Mouse (Mus musculus): Measurements from ENCODE around the gene Gnb1l. TPM values are rescaled to one million over a fixed set of nuclear protein-coding genes. Genes with fewer than 3 reads are reported as not detected.

The Gnb1l gene
- total RNA-seq, 1 experiment: 10.9 TPM

GRCm38 (mm10) chr16:18459955-18460370 lies 38.5 kb upstream of the Gnb1l start:
- Histone ChIP-seq H3K27ac (ENCODE audit: insufficient read depth, low read depth, low read length, poor library complexity, severe bottlenecking) (no peak overlapping the region), H3K36me3 (ENCODE audit: control insufficient read depth, insufficient read depth, low read length, poor library complexity, severe bottlenecking) (no peaks in the 10 kb centered on the region; the same call in 1 of the 2 replicates), H3K4me1 (ENCODE audit: control insufficient read depth in 2 of 2, insufficient read depth in 2 of 2, low read length in 2 of 2, poor library complexity in 1 of 2) (peaks cover 8 to 23% of the 10 kb centered on the region in 2 experiments), H3K4me3 (ENCODE audit: insufficient read depth in 1 of 2, low read depth in 1 of 2, low read length in 2 of 2, poor library complexity in 1 of 2, severe bottlenecking in 1 of 2) (peak overlapping the region in 1 of 2 experiments; percentile 23; a peak in 1 of 4 replicates), H3K9me3 (ENCODE audit: control insufficient read depth, insufficient read depth, low read depth, low read length) (no peaks in the 10 kb centered on the region), H3K9ac (ENCODE audit: insufficient read depth, low read depth, low read length, poor library complexity, severe bottlenecking) (peak overlapping the region; percentile 19; the same call in 1 of the 2 replicates)
- in situ Hi-C loops (cut with MboI; ENCODE audit: low sequenced_read_pairs in 2 of 2, unreplicated experiment in 2 of 2): loop anchor here in 1 of 2 experiments (10.0 kb wide), 1 partner anchor 165 kb away; the partner anchor contains the start of genes Gm49601, Gp1bb and Sept5
- no peak for TF ChIP-seq ZC3H11A (IDR thresholded peaks at IDR 0.05; ENCODE audit: borderline replicate concordance, low read depth, low read length)
- TF ChIP-seq CHD2 (IDR thresholded peaks at IDR 0.05; ENCODE audit: low read depth, low read length): no peak
- TF ChIP-seq HCFC1 (IDR thresholded peaks at IDR 0.05; ENCODE audit: borderline replicate concordance, insufficient read depth, low read length): no peak
- no peak for TF ChIP-seq ZNF384 (IDR thresholded peaks at IDR 0.05; ENCODE audit: low read depth, low read length)
- TF ChIP-seq MAFK (IDR thresholded peaks at IDR 0.05; ENCODE audit: insufficient read depth, low read depth, low read length): no peak
- peak; percentile 80 for DNase-seq (ENCODE audit: low read depth, low spot score)

DNA sequence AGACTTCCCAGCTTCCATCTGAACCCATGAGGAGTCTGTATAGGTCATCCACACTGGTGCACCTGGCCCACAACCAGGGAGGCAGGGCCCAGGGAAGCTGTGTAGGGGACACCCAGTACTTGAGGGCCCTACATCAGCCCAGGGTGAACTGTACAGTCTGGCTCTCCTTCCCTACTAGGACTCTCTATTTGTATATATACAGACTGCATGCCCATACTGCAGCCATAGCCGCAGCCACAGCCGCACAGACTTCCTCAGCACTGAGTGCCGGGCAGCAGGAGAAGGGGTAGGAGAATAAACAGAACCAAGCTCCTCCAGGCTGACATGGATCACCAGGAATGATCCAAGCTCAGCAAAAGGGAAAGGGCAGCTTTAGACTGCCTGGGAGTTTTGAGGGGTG lies 37.7 kb upstream of the Gnb1l start:
- no peak for DNase-seq (ENCODE audit: low read depth, low spot score)
- Histone ChIP-seq H3K9me3 (ENCODE audit: control insufficient read depth, insufficient read depth, low read depth, low read length) (no peaks in the 10 kb centered on the region), H3K36me3 (ENCODE audit: control insufficient read depth, insufficient read depth, low read length, poor library complexity, severe bottlenecking) (no peaks in the 10 kb centered on the region; the same call in 1 of the 2 replicates), H3K4me1 (ENCODE audit: control insufficient read depth in 2 of 2, insufficient read depth in 2 of 2, low read length in 2 of 2, poor library complexity in 1 of 2) (peaks cover 8 to 23% of the 10 kb centered on the region in 2 experiments), H3K27ac (ENCODE audit: insufficient read depth, low read depth, low read length, poor library complexity, severe bottlenecking) (no peak overlapping the region), H3K4me3 (ENCODE audit: insufficient read depth in 1 of 2, low read depth in 1 of 2, low read length in 2 of 2, poor library complexity in 1 of 2, severe bottlenecking in 1 of 2) (no peak overlapping the region), H3K9ac (ENCODE audit: insufficient read depth, low read depth, low read length, poor library complexity, severe bottlenecking) (no peak overlapping the region)
- in situ Hi-C loops (cut with MboI; ENCODE audit: low sequenced_read_pairs in 2 of 2, unreplicated experiment in 2 of 2): loop anchor here in 1 of 2 experiments (10.0 kb wide), 1 partner anchor 164 kb away; the partner anchor contains the start of genes Gm49601, Gp1bb and Sept5
- no peak for TF ChIP-seq CHD2 (IDR thresholded peaks at IDR 0.05; ENCODE audit: low read depth, low read length)
- TF ChIP-seq MAFK (IDR thresholded peaks at IDR 0.05; ENCODE audit: insufficient read depth, low read depth, low read length): no peak
- TF ChIP-seq HCFC1 (IDR thresholded peaks at IDR 0.05; ENCODE audit: borderline replicate concordance, insufficient read depth, low read length): no peak
- no peak for TF ChIP-seq ZNF384 (IDR thresholded peaks at IDR 0.05; ENCODE audit: low read depth, low read length)
- TF ChIP-seq ZC3H11A (IDR thresholded peaks at IDR 0.05; ENCODE audit: borderline replicate concordance, low read depth, low read length): no peak

GRCm38 (mm10) chr16:18462031-18462430 lies 36.5 kb upstream of the Gnb1l start:
- DNase-seq (ENCODE audit: low read depth, low spot score): no peak
- Histone ChIP-seq H3K9me3 (ENCODE audit: control insufficient read depth, insufficient read depth, low read depth, low read length) (no peaks in the 10 kb centered on the region), H3K27ac (ENCODE audit: insufficient read depth, low read depth, low read length, poor library complexity, severe bottlenecking) (no peak overlapping the region), H3K9ac (ENCODE audit: insufficient read depth, low read depth, low read length, poor library complexity, severe bottlenecking) (no peak overlapping the region), H3K4me1 (ENCODE audit: control insufficient read depth in 2 of 2, insufficient read depth in 2 of 2, low read length in 2 of 2, poor library complexity in 1 of 2) (peaks cover 8 to 23% of the 10 kb centered on the region in 2 experiments), H3K4me3 (ENCODE audit: insufficient read depth in 1 of 2, low read depth in 1 of 2, low read length in 2 of 2, poor library complexity in 1 of 2, severe bottlenecking in 1 of 2) (no peak overlapping the region; a peak in 1 of 4 replicates), H3K36me3 (ENCODE audit: control insufficient read depth, insufficient read depth, low read length, poor library complexity, severe bottlenecking) (no peaks in the 10 kb centered on the region; the same call in 1 of the 2 replicates)
- TF ChIP-seq ZNF384 (IDR thresholded peaks at IDR 0.05; ENCODE audit: low read depth, low read length): no peak
- no peak for TF ChIP-seq HCFC1 (IDR thresholded peaks at IDR 0.05; ENCODE audit: borderline replicate concordance, insufficient read depth, low read length)
- TF ChIP-seq MAFK (IDR thresholded peaks at IDR 0.05; ENCODE audit: insufficient read depth, low read depth, low read length): no peak
- no peak for TF ChIP-seq CHD2 (IDR thresholded peaks at IDR 0.05; ENCODE audit: low read depth, low read length)
- TF ChIP-seq ZC3H11A (IDR thresholded peaks at IDR 0.05; ENCODE audit: borderline replicate concordance, low read depth, low read length): no peak
- in situ Hi-C loops (cut with MboI; ENCODE audit: low sequenced_read_pairs in 2 of 2, unreplicated experiment in 2 of 2): loop anchor here in 1 of 2 experiments (10.0 kb wide), 1 partner anchor 163 kb away; the partner anchor contains the start of genes Gm49601, Gp1bb and Sept5

DNA sequence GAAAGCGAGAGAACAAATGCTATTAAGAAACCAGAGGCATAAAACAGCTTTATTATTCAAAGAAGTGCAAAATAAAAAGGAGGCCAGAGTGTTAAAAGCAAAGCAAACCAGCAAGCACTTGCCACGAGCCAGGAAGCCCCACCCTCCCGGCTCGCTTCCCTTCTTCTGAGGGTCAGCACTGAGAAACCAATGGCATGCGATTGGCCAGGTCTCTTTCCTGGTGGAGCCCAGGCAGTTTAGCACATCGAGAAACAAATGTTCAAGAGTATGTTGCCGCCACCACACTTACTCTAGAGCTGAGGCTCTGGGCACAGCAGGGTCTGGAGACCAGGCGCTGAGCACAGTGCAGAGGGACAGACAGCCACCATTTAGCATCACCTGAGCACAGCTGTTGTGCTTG lies 35.9 kb upstream of the Gnb1l start:
- DNase-seq (ENCODE audit: low read depth, low spot score): no peak
- H3K4me1 ChIP-seq (ENCODE audit: control insufficient read depth in 2 of 2, insufficient read depth in 2 of 2, low read length in 2 of 2, poor library complexity in 1 of 2): peaks cover 8 to 23% of the 10 kb centered on the region in 2 experiments

More for the DNA sequence above, 35.9 kb upstream of the Gnb1l start:
- Histone ChIP-seq H3K4me3 (ENCODE audit: insufficient read depth in 1 of 2, low read depth in 1 of 2, low read length in 2 of 2, poor library complexity in 1 of 2, severe bottlenecking in 1 of 2) (no peak overlapping the region), H3K27ac (ENCODE audit: insufficient read depth, low read depth, low read length, poor library complexity, severe bottlenecking) (no peak overlapping the region), H3K9me3 (ENCODE audit: control insufficient read depth, insufficient read depth, low read depth, low read length) (no peaks in the 10 kb centered on the region), H3K36me3 (ENCODE audit: control insufficient read depth, insufficient read depth, low read length, poor library complexity, severe bottlenecking) (no peaks in the 10 kb centered on the region), H3K9ac (ENCODE audit: insufficient read depth, low read depth, low read length, poor library complexity, severe bottlenecking) (no peak overlapping the region)
- in situ Hi-C loops (cut with MboI; ENCODE audit: low sequenced_read_pairs in 2 of 2, unreplicated experiment in 2 of 2): loop anchor here in 1 of 2 experiments (10.0 kb wide), 1 partner anchor 162 kb away; the partner anchor contains the start of genes Gm49601, Gp1bb and Sept5
- no peak for TF ChIP-seq CHD2 (IDR thresholded peaks at IDR 0.05; ENCODE audit: low read depth, low read length)
- TF ChIP-seq ZNF384 (IDR thresholded peaks at IDR 0.05; ENCODE audit: low read depth, low read length): no peak
- no peak for TF ChIP-seq MAFK (IDR thresholded peaks at IDR 0.05; ENCODE audit: insufficient read depth, low read depth, low read length)
- TF ChIP-seq ZC3H11A (IDR thresholded peaks at IDR 0.05; ENCODE audit: borderline replicate concordance, low read depth, low read length): no peak
- no peak for TF ChIP-seq HCFC1 (IDR thresholded peaks at IDR 0.05; ENCODE audit: borderline replicate concordance, insufficient read depth, low read length)
